Mouse (Mus musculus): ENCODE measurements around the gene Trpc4ap.
"Not testable (repeated sequence)": the region's sequence is repeated elsewhere in the genome, so short reads cannot be mapped to it uniquely, and the experiment has no call there.

The Trpc4ap gene

DNA sequence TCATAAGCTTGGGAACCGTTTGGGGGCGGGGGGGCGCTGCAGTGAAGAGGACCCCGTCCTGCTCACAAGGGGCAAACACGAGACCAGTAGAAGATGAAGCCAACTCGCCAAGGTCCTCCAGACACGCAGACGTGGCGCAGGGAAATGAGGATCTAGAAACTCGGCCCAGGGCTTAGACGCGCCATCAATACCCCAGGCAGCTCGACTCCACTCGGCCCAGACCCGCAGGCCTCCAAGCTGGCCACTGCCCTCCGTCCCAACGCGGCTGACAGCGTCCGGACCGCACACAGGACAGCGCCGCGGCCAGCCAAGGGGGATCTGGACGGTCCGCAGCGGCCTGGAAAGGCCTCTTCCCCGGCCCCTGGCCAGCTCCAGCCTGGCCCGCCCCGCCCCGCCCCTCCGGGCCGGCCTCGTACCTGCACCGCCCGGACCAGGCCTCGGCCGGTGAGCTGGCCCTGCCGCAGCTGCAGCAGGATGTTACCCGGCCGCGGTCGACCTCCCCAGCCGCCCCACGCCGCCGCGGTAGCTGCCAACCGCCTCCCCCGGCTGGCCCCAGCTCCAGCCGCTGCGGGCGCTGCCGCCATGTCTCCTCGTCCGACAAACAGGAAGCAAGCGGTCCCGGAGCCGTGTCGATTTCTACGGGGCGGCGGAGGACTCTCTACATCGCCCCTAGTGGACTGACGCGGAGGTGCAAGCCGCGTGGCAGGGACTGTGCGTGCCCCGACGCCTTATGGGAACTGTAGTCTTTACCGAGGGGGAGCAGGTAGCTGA lies at the start of gene Trpc4ap:
TSS of gene Trpc4ap (minus strand) at position 662 of the 771 bp plus-strand sequence.
- peak; percentile 99 for DNase-seq

DNA sequence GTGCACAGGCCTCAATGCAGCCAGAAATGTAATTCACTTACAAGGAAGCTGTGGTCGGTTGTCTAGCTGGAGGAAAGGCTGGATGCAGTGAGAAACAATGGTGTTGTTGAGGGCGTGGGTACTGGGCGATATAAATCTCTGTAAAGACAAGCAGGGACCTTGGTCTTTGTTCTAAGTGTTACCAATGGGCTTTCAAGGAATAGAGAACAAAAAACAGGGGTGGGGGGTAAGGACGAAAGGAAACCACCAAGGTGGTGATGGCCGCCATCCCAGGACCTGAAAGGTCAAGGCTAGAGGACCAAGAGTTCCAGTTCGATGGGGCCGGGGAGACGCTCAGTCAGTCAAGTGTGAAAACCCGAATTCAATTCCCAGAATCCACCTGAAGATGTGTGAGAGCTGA lies 45.6 kb upstream of the Trpc4ap start:
- no peak for DNase-seq

DNA sequence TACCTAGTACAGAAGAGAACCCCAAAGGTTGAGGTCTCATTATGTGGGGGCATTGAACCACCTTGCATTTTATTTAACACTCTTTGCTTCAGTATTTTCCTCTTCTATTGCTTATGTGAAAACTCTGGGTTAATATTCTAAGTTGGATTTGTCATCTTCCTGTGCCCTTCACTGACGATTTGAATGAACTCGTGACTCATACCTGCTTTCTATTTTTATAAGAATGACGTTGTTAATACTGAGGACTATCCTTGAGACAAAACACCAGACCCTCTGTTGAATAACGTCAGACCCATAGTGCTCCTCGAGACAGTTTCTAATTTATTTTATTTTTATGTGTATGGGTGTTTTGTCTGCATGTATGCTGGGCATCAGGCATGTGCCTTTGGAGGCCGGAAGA lies 44.8 kb upstream of the Trpc4ap start:
- no peak for DNase-seq

DNA sequence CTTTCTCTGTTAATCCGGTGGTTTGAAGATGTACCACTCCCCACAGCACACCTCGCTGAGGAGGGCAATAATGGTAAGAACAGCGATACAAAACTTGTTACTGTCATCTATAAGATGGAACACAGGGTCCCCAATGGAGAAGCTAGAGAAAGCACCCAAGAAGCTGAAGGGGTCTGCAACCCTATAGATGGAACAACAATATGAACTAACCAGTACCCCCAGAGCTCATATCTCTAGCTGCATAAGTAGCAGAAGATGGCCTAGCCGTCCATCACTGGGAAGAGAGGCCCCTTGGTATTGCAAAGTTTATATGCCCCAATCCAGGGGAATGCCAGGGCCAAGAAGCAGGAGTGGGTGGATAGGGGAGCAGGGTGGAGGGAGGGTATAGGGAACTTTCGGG lies 43.6 kb upstream of the Trpc4ap start, which contains the start of gene Gm17581:
TSS of gene Gm17581 (minus strand) at position 101 of the 400 bp plus-strand sequence.
- DNase-seq = not testable (repeated sequence)

DNA sequence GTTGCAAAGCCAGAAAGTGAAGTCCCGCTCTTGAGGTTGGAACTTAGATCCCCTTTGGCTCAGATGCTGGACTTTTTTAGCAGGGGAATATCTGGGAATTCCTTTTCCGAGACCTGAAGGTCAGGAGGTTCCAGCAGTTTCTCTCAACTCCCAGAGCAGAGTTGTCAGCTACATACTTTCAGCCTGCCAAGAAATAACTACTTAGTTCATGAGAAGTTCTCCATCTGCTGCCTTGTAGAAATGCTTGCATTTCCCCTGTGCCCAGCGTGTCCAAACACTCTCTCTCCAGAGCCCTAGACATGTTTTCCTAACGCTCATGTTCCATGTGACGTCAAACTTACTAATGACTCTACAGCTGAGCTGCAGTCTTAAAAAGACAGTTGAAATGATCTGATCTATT lies 42.9 kb upstream of the Trpc4ap start:
- DNase-seq = no peak

DNA sequence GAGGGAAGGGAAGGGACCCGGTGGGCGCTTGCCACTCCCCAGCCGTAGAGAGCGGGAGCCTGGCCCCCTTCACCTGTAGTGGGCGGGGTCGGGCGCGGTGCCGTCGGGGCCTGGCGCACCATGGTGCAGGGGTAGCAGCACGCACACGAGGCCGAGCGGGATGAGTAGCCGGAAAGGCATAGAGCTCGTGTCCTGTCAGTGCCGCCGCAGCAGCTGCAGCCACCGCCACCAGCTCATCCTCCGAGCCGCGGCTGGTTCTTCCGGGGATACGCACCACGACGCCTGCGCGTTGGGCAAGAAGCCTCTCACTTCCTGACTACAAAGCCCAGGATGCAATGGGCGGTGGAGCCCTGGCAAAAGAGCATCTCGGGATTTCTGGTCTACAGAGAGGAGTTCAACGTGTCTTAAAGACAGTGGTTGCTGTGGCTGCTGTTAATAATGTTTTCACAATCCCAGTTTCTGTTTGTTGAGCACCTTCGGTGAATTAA lies 37.0 kb upstream of the Trpc4ap start, which contains the start of gene Edem2:
TSS of gene Edem2 (minus strand) at position 318 of the 488 bp plus-strand sequence.
- peak; percentile 91 for DNase-seq

DNA sequence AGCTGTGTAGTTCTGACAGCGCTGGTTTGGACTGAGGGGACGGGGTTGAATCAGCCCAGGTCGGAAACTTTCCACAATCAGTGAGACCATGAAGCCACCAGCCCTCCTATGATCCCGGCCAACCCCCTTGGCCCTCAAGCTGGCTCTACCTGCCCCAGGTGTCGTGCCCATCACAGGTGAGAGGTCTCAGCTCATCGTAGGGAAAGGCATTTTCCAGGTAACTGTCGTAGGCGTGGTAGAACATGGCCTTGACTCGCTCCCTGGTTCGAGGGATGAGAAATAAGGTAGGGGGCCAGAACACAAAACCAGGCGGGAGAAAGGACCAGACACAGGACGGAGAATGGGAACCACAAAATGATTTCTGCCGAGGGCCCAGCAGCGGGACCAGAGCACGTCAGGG lies 36.6 kb upstream of the Trpc4ap start:
- no peak for DNase-seq

DNA sequence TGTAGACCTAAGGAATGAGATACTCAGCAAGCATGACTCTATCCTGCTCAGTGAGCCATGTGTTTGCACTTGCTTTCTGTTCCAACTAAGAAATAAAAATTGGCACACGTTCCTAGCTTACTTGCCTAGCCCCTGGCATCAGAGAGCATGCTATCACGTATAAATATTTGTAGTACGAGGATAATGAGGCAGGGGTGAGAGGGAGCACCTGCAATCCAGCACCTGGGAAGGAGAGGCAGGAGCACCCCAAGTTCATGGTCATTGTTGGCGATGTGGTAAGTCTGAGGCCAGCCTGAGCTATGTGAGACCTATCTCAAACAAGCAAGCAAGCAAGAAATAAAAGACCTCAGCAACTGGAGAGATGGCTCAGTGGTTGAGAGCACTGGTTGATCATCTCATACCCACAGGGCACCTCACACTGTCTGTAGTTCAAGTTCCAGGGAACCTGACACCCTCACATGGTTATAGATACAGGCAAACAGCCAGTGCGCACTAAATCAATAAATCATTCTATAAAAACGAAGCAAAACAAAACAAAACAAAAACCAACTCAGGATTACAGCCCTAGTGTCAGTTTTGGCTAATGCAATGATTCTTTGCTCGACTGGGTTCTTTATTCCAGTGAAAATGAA lies 35.7 kb upstream of the Trpc4ap start:
- no peak for DNase-seq

DNA sequence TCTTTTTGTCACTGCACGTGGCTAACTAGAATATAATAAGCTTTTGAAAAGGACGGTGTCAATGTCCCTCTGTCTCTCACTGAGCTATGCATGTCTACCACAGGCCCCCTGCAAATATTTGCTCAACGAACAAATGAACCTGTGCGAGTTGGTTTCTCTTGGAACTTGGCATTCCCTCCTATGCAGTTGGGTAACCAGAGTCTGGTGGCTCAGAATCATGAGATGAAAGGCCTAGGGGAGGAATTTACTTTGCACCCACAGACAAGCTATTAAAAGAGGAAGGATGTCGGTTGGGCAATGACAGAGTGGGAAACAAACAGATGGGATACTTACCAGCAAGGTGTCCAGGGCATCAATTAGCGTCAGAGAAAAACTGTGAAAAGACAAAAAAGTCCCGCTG lies 34.1 kb upstream of the Trpc4ap start:
- no peak for DNase-seq

DNA sequence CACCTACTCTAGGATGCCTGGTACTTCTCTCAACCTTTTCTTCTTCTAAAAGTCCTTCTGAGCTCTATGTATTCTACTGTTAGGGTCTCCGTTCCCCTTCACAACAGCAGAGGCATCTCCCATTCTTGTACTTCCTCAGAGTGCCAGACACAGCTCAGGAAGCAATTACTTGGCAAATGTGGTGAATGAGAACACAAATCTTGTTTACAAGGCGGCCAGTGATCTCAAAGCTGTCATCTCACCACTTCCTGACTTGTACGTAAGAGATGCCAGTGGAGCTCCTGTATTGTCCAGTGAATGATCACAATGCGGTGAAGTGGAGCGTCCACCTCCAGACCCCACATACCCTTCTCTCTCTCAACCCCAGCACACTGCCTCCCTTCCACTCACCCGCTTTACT lies 32.3 kb upstream of the Trpc4ap start:
- DNase-seq = no peak

DNA sequence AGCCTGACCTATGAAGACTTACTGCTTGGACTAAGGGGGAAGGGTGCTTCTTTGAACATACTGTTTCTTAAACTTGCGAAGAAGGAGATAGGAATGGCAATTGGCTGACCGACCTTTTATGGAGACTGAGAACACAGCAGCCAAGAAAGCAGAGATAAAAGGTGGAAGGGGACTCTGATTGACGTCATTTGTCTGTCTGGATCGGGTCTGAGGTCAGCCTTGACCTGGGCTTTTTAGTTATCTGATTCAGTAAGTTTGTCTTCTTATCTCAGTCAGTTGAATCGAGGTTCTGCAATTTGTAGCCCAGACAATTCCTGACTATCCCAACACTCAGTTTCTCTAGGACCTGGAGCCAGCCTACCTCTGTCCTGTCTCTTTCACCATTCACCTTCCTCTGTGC lies 31.9 kb upstream of the Trpc4ap start:
- DNase-seq = no peak

DNA sequence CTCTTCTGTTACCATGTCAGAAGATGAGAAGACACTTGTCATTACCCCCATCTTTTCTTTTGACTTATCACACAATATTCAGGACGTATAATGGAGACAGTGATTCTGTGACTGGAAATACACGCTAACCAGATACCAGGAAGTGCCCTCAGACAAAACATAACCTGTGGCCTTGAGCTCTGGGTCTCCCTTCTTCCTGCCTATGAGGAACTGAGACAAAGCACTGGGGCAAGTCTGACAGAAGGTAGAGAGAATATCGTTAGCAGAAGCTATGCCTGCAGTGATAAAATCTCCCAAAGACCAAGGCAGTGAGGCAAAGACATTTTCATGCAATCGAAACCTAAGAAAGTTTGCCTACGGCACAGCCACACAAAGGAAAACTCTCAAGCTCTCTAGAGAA lies 28.4 kb upstream of the Trpc4ap start:
- DNase-seq = no peak

DNA sequence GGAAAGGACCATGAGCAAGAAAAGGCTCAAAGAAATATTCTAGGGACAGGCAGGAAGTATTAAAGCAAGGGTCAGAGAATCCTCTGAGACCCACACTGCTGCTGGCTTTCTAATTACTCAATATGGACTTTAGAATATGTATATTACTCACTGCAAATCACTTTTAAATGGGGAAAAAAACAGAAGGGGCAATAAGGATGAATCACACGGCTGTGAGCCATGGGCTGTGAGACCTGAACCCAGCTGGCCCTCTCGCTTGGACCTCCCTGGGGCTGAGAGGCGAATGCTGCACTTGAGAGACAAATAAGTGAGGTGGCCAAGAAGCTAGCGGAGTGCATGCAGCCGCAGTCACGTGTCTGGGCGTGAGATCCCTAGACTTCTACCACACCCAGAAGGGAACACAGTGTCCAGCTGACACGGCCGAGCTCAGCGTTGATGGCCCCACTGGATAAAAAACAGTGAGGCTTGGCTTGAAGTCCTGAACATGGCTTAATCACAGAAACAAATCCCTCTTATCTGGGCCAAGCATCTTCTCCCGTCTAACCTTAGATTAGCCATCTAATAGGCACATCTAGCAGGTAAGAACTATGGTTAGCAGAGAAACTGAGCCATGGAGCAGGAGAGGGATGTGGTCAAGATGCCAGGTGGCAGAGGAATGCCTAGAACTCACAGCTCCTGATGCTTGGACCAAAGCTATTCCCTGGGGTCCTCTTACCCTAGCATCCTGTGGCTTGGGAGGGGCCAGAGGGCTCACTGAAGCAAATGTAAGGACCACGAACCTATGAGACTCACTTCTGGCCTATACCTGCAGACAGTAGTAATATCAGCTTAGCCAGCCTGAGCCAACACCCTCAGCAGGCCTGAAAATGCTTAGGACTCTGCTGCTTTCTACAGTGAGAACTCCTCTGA lies 25.2 kb upstream of the Trpc4ap start:
- DNase-seq = no peak

DNA sequence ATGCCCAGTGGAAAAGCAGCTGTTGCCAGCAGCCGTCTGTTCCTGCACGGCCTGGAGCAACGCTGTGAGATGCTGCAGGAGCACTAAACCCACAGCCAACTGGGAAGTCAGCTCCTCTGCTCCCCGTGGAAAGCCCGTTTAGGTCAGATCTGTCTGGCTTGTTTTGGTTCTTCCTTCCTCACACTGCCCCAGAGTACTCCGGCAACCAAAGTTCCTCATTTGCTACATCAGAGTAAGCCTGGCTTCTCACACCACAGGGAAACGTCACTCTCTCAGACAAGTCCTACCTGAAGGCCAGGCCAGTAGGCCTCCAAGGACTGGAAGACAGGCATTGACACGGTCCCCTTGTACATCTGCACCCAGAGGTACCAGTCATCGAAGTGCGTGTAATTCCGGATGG lies 18.4 kb upstream of the Trpc4ap start:
- DNase-seq = no peak

DNA sequence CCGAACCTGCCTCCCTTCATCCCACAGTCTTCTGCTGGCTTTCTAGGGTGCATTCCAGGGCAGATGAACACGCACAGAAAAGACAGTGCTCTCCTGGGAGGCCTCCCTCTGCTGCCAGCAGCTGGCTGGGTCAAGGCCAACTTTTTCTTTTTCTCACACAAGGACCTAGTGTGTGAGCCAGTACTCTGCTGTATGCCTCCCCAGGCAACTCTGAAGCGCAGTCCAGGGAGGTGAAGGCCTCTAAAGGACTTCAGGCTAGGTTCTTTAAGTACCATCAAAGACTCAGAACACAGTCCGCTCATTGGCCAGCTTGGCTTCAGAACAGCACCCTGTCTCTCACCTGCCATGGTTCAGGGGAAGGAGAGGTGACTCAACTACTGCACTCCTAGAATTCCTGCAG lies 15.1 kb upstream of the Trpc4ap start:
- DNase-seq = no peak

DNA sequence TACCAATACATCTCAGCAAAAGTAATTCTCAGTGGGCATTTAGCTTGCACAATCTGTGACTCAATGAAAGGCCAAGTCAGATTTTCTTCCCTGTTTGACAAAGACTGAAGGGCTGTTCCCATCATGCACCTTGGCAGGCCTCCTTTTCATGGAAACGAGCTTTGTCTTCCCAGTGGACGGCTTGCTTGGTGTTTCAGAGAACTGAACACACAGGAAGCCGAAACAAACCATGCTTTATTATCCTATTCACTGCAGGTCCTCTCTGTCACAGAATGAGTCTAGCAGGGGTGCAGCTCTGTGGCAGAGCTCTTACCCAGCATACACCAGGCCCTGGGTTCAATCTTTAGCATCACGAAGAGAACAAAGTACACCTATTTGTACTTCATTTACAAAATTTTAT lies 11.4 kb upstream of the Trpc4ap start:
- no peak for DNase-seq

DNA sequence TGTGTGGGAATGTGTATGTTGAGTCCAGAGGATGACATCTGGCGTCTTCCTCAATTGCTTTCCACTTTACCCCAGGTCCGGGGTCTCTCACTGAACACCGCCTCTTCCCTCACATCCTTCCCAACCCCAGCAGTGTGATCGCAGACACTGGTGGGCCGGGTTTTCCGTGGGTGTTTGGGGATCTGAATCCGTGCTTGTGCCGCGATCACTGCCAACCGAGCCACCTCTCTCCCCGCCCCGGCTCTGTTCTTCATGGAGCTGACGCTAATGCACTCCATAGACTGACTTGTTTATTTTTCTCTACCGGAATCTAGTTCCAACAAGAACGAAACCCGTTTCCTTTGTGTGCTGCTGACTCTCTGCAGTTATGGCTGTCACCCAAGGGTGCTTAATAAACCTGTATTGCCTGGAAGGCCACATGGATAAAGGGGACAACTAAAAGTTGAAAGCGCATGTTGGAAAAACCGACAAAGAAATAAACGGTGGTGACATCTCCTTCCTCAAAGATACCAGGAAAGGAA lies 9.3 kb upstream of the Trpc4ap start:
- no peak for DNase-seq

DNA sequence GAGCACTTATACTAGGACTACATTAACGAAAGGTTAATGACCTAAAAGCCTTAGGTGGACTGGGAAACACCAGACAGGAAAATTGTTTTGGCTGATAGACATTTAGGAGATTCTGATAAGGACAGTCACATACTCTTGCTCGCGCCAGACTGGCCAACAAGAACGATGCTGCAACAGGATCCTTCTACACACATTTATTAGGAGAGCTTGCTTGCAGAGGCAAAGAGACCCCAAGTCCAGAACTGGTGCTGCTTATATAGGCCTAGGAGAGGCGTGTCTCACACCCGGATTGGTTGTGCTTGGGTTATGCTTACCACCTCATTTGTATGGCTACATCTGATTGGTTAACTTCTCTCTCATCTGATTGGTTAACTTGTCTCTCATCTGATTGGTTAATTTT lies 6.3 kb upstream of the Trpc4ap start:
- DNase-seq = not testable (repeated sequence)

DNA sequence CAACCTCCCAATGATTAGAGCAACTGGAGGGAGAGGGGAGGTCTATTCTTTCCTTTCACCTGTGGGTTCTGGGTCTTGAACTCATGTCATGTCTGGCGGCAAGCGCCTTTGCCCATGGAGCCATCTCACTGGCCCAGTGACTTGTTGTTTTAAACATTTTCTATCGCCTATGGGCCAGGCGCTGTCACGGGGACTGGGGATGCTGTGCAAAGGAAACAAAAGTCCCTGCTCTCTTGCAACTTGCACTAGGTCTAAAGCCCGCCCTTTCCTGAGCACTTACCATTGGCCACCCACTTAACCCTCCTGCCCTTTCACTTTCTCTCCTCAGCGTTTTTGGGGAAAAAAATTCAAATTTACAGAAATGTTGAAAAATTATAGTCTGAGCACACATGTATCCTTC lies 4.7 kb upstream of the Trpc4ap start:
- no peak for DNase-seq

DNA sequence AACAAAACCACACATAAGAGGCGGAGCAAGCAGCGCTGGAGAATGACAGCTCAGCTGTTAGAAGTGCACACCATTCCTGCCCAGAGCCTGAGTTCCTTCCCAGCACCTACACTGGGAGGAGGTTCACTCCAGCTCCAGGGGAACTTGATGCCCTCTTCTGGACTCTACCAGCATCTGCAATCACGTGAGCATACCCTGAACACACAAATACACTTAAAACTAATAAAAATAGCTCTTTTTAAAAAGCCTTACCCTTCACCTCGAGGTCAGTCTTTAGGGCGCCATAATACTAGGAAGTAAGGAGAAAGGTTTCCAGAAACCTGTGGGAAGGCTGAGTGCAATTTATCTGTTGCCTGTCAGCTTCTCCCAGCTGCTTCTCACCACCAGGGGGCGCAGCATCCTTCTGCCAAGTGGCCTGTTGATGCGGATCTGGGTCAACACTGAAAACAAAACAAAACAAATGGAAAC lies 3.9 kb upstream of the Trpc4ap start:
- peak; percentile 90 for DNase-seq

DNA sequence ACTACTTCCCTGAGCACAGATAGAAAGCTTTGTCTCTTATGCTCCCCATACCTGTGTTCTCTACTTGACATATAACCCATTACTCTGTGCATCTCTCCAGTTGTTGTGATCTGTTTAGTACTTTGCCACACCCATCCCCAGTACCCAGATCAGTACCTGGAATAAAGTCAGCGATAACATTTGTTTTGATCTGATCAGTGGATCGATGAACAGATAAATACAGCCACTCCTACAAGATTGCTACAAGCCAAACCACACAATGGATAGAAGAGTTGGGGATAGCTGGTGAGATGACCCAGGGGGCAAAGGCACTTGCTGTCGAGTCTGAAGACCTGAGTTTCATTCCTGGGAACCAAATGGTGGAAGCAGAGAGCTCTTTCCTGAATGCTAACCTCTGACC lies 3.1 kb upstream of the Trpc4ap start:
- DNase-seq = no peak

DNA sequence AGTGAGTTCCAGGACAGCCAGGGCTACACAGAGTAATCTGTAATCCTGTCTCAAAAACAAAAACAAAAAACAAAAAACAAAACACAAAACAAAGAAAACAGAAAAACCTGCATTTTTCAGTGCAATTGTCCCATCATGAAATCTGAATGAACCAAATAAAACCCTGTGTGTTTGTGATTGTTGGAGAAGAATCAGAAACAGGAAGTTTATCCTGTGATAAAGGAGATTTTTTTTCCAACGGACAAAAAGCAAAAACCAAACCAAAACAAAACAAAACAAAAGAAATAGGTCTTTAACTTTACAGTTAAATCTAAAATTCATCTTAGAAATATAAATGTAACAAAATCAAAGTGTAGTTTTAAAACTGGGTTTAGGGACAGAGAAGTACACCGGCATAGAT lies 2.4 kb upstream of the Trpc4ap start:
- DNase-seq = no peak

DNA sequence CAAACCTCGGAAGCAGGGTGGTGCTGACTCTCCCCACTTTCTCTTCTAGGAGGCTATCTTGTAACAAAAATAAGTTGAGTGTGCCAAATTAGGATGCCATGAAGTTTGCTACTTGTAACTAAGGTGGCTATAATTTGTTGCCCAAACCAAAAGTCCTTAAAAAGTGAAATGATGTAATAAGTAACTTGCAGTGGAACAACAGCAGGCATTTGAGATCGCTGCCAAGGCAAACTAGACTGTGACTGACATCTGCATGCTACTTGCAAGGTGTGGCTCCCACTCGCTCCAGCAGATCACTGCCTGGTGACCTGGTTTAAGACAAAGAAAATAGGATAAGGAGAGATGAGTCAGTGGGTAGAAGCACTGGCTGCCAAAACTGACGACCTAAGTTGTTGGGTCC lies 952 bp upstream of the Trpc4ap start:
- no peak for DNase-seq
